ENCODE assay signal across 8 mouse cellular contexts in the genomic region with DNA sequence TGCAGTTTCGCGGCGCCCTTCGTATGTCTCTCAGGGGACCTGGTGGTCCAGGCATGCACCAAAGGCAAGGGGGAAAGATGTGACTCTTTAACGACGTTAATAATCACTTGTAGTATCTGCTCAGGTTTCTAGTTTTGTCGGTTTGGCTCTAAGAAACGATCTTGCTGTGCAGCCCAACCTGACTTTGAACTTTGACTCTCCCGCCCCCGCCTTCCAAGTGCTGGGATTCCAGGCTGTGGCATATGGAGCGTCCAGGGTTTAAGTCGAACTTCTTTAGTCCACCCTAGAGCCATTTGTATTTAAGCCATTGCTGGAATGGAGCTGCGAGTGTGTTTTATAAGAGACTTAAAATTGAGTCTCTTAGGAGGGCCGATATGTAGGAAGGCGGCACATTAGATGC. TPM values are rescaled to one million over a fixed set of nuclear protein-coding genes. Genes with fewer than 3 reads are reported as not detected.
A peak's percentile ranks its signal among the peaks of the same experiment; 100 is the strongest.
DNase-seq lines count a peak whose midpoint lies in the region; ATAC-seq and TF ChIP-seq lines count a peak whose summit lies in the region.

No protein-coding gene starts in this region.

- H3K36me3 ChIP-seq in embryonic facial prominence, embryonic 13.5 days: peaks cover 8% of the 10 kb centered on the region
- H3K36me3 ChIP-seq in kidney, embryonic 15.5 days: peaks cover 23% of the 10 kb centered on the region
- peaks cover 7% of the 10 kb centered on the region; the same call in 1 of the 2 replicates for H3K36me3 ChIP-seq in midbrain, embryonic 12.5 days

- TF ChIP-seq CTCF in layer of hippocampus, adult 2 months (conservative IDR thresholded peaks at IDR 0.05): no peak

- peak overlapping the region; percentile 85 for H3K9ac ChIP-seq in embryonic facial prominence, embryonic 13.5 days
- H3K9ac ChIP-seq in kidney, embryonic 15.5 days: peak overlapping the region; percentile 75
- H3K9ac ChIP-seq in midbrain, embryonic 12.5 days (replicated peaks): peak overlapping the region; percentile 72

- no peaks in the 10 kb centered on the region for H3K9me3 ChIP-seq in embryonic facial prominence, embryonic 13.5 days
- H3K9me3 ChIP-seq in kidney, embryonic 15.5 days (replicated peaks): peaks cover 2% of the 10 kb centered on the region; the same call in 1 of the 2 replicates
- 0 out of 2 replicates have a peak, but pooled peaks cover 3% of the 10 kb centered on the region for H3K9me3 ChIP-seq in midbrain, embryonic 12.5 days

- no peak for ATAC-seq in embryonic facial prominence, embryonic 13.5 days (ENCODE audit: insufficient number of reproducible peaks, insufficient read depth, low FRiP score, low TSS enrichment, low read depth)
- ATAC-seq in kidney, embryonic 15.5 days (replicated peaks; ENCODE audit: low FRiP score): no peak
- ATAC-seq in midbrain, embryonic 12.5 days (ENCODE audit: low FRiP score, low read depth): no peak

- no peak for DNase-seq in layer of hippocampus, adult 2 months (ENCODE audit: low spot score in 2 of 2)
- DNase-seq in layer of hippocampus, postnatal 14 days (ENCODE audit: low spot score in 2 of 2): no peak
- DNase-seq in ovary, adult 18-20 months (ENCODE audit: low spot score): no peak
- DNase-seq in cerebellum, adult 8-10 months: no peak
- DNase-seq in adrenal gland, adult 2 months: no peak

- no peaks in the 10 kb centered on the region for H3K27me3 ChIP-seq in embryonic facial prominence, embryonic 13.5 days
- no peaks in the 10 kb centered on the region for H3K27me3 ChIP-seq in kidney, embryonic 15.5 days
- no peaks in the 10 kb centered on the region for H3K27me3 ChIP-seq in midbrain, embryonic 12.5 days

- peak overlapping the region; percentile 77 for H3K4me3 ChIP-seq in layer of hippocampus, adult 2 months
- peak overlapping the region; percentile 91 for H3K4me3 ChIP-seq in embryonic facial prominence, embryonic 13.5 days
- H3K4me3 ChIP-seq in kidney, embryonic 15.5 days (replicated peaks): peak overlapping the region; percentile 94
- H3K4me3 ChIP-seq in midbrain, embryonic 12.5 days: peak overlapping the region; percentile 90

- H3K27ac ChIP-seq in layer of hippocampus, adult 2 months: peak overlapping the region; percentile 92
- H3K27ac ChIP-seq in embryonic facial prominence, embryonic 13.5 days: peak overlapping the region; percentile 96
- H3K27ac ChIP-seq in kidney, embryonic 15.5 days: peak overlapping the region; percentile 99
- H3K27ac ChIP-seq in midbrain, embryonic 12.5 days (replicated peaks): peak overlapping the region; percentile 96

- WGBS in embryonic facial prominence, embryonic 13.5 days: 15% methylated on average over 15 of the region's 15 CpGs
- 11% methylated on average over 15 of the region's 15 CpGs for WGBS in kidney, embryonic 15.5 days
- 20% methylated on average over 15 of the region's 15 CpGs for WGBS in midbrain, embryonic 12.5 days

- H3K4me1 ChIP-seq in embryonic facial prominence, embryonic 13.5 days: peaks cover 15% of the 10 kb centered on the region
- peaks cover 16% of the 10 kb centered on the region for H3K4me1 ChIP-seq in kidney, embryonic 15.5 days
- peaks cover 16% of the 10 kb centered on the region for H3K4me1 ChIP-seq in midbrain, embryonic 12.5 days

- H3K4me2 ChIP-seq in embryonic facial prominence, embryonic 13.5 days: peak overlapping the region; percentile 66
- peak overlapping the region; percentile 70 for H3K4me2 ChIP-seq in kidney, embryonic 15.5 days
- peak overlapping the region; percentile 66 for H3K4me2 ChIP-seq in midbrain, embryonic 12.5 days (replicated peaks)

RNA-seq across cellular contexts. Expression of gene Pomt2, which starts 0.4 kb away (rescaled TPM):
- total RNA-seq in layer of hippocampus, adult 2 months (2021): 10 to 100 TPM; 16.4 to 16.5 TPM
- total RNA-seq in layer of hippocampus, postnatal 14 days (2021): 10 to 100 TPM; 19.0 to 21.3 TPM
- 14.3 and 14.4 TPM in 2 replicates for polyA plus RNA-seq in embryonic facial prominence, embryonic 13.5 days (2015; fragmentation: Nextera tagmentation; extraction: Ambion mirVana)
- polyA plus RNA-seq in kidney, embryonic 15.5 days (2015; fragmentation: Nextera tagmentation; extraction: Ambion mirVana): 18.5 and 19.0 TPM in 2 replicates
- polyA plus RNA-seq in midbrain, embryonic 12.5 days (2016; fragmentation: Nextera tagmentation; extraction: Ambion mirVana): 16.3 and 17.5 TPM in 2 replicates
- total RNA-seq in adrenal gland, adult 2 months (2021): 10 to 100 TPM; 13.0 to 13.5 TPM
- polyA plus RNA-seq in adrenal gland, adult 2 months (2012; rRNA removed): 12.7 and 13.6 TPM in 2 replicates

RNA-seq across cellular contexts. Expression of gene Gstz1, which starts 1.2 kb away (rescaled TPM):
- 10 to 100 TPM; 48.7 to 50.9 TPM for total RNA-seq in layer of hippocampus, adult 2 months (2021)
- 10 to 100 TPM; 48.6 to 49.3 TPM for total RNA-seq in layer of hippocampus, postnatal 14 days (2021)
- 29.1 and 32.1 TPM in 2 replicates for polyA plus RNA-seq in embryonic facial prominence, embryonic 13.5 days (2015; fragmentation: Nextera tagmentation; extraction: Ambion mirVana)
- polyA plus RNA-seq in kidney, embryonic 15.5 days (2015; fragmentation: Nextera tagmentation; extraction: Ambion mirVana): 43.9 and 56.1 TPM in 2 replicates
- 25.5 and 25.7 TPM in 2 replicates for polyA plus RNA-seq in midbrain, embryonic 12.5 days (2016; fragmentation: Nextera tagmentation; extraction: Ambion mirVana)
- 100 to 1,000 TPM; 133 to 179 TPM for total RNA-seq in adrenal gland, adult 2 months (2021)
- 93.7 and 100 TPM in 2 replicates for polyA plus RNA-seq in adrenal gland, adult 2 months (2012; rRNA removed)

RNA-seq across cellular contexts. Expression of gene Ngb, which starts 45.8 kb away (rescaled TPM):
- 1 to 10 TPM; 1.9 to 2.5 TPM for total RNA-seq in layer of hippocampus, adult 2 months (2021)
- total RNA-seq in layer of hippocampus, postnatal 14 days (2021): 1 to 10 TPM; 1.5 to 2.6 TPM
- 0.33 and 0.38 TPM in 2 replicates for polyA plus RNA-seq in embryonic facial prominence, embryonic 13.5 days (2015; fragmentation: Nextera tagmentation; extraction: Ambion mirVana)
- polyA plus RNA-seq in kidney, embryonic 15.5 days (2015; fragmentation: Nextera tagmentation; extraction: Ambion mirVana): 0.69 and 0.74 TPM in 2 replicates
- 0.66 and 0.69 TPM in 2 replicates for polyA plus RNA-seq in midbrain, embryonic 12.5 days (2016; fragmentation: Nextera tagmentation; extraction: Ambion mirVana)
- 1 to 10 TPM; 1.9 to 2.3 TPM for total RNA-seq in adrenal gland, adult 2 months (2021)
- polyA plus RNA-seq in adrenal gland, adult 2 months (2012; rRNA removed): 4.0 and 7.9 TPM in 2 replicates

RNA-seq across cellular contexts. Expression of gene Samd15, which starts 51.4 kb away (rescaled TPM):
- total RNA-seq in layer of hippocampus, adult 2 months (2021): 1 to 10 TPM; 3.5 to 4.8 TPM
- 1 to 10 TPM; 2.5 to 3.7 TPM for total RNA-seq in layer of hippocampus, postnatal 14 days (2021)
- 1.5 and 2.4 TPM in 2 replicates for polyA plus RNA-seq in embryonic facial prominence, embryonic 13.5 days (2015; fragmentation: Nextera tagmentation; extraction: Ambion mirVana)
- polyA plus RNA-seq in kidney, embryonic 15.5 days (2015; fragmentation: Nextera tagmentation; extraction: Ambion mirVana): 1.3 and 1.7 TPM in 2 replicates
- polyA plus RNA-seq in midbrain, embryonic 12.5 days (2016; fragmentation: Nextera tagmentation; extraction: Ambion mirVana): 1.1 and 1.9 TPM in 2 replicates
- total RNA-seq in adrenal gland, adult 2 months (2021): 1 to 10 TPM; 1.8 to 2.9 TPM
- polyA plus RNA-seq in adrenal gland, adult 2 months (2012; rRNA removed): 0.27 TPM in 1 of 2 replicates, not detected in the other

RNA-seq across cellular contexts. Expression of gene Tmed8, which starts 52.1 kb away (rescaled TPM):
- total RNA-seq in layer of hippocampus, adult 2 months (2021): 10 to 100 TPM; 25.6 to 26.4 TPM
- 10 to 100 TPM; 26.4 to 26.7 TPM for total RNA-seq in layer of hippocampus, postnatal 14 days (2021)
- polyA plus RNA-seq in embryonic facial prominence, embryonic 13.5 days (2015; fragmentation: Nextera tagmentation; extraction: Ambion mirVana): 2.0 and 2.4 TPM in 2 replicates
- 2.1 and 2.2 TPM in 2 replicates for polyA plus RNA-seq in kidney, embryonic 15.5 days (2015; fragmentation: Nextera tagmentation; extraction: Ambion mirVana)
- polyA plus RNA-seq in midbrain, embryonic 12.5 days (2016; fragmentation: Nextera tagmentation; extraction: Ambion mirVana): 5.6 and 6.0 TPM in 2 replicates
- total RNA-seq in adrenal gland, adult 2 months (2021): 10 to 100 TPM; 25.7 to 28.6 TPM
- 4.3 and 5.6 TPM in 2 replicates for polyA plus RNA-seq in adrenal gland, adult 2 months (2012; rRNA removed)
